Mouse (Mus musculus): Measurements from ENCODE around the gene Aaed1. TPM values are rescaled to one million over a fixed set of nuclear protein-coding genes. Genes with fewer than 3 reads are reported as not detected.
A peak's percentile ranks its signal among the peaks of the same experiment; 100 is the strongest.

The Aaed1 gene
- polyA plus RNA-seq, 1 experiment from 2014 or later = 12.8 TPM

- H3K27me3 ChIP-seq (replicated peaks) = no peaks in the 10 kb centered on the region
- H3K9ac ChIP-seq = no peak overlapping the region
- ATAC-seq (replicated peaks) = no peak
- H3K4me1 ChIP-seq = no peaks in the 10 kb centered on the region
- WGBS = 100% methylated on average over 1 of the region's 1 CpGs
- no peak overlapping the region for H3K4me2 ChIP-seq
- H3K9me3 ChIP-seq = no peaks in the 10 kb centered on the region
- H3K36me3 ChIP-seq (replicated peaks) = no peaks in the 10 kb centered on the region
- no peak overlapping the region for H3K27ac ChIP-seq
- no peak overlapping the region for H3K4me3 ChIP-seq
Measured at GRCm38 (mm10) chr13:64299069-64299468, 13.4 kb downstream of the Aaed1 start.

DNA sequence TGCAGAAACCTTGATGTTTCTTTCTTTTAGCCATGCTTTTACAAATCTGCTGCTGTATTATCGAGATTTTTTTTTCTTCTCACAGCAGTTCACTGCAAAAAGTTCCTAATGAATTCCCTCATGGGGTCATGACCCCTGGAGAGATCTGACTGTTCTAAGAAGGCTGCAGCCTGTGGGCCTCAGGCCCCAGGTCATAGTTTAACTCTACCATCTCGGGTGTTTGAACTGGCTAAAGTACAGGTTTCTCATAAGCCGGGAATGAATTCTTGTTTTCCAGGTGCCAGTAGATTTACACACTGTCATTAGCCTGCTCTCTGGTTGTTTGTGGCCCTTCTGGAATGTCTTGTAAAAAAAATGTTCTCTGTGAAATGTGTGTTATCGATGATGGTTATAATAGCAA lies 25.7 kb downstream of the Aaed1 start:
- no peak overlapping the region for H3K9ac ChIP-seq
- 44% methylated on average over 4 of the region's 4 CpGs for WGBS
- H3K27ac ChIP-seq = no peak overlapping the region
- H3K4me1 ChIP-seq = no peaks in the 10 kb centered on the region
- no peaks in the 10 kb centered on the region for H3K36me3 ChIP-seq (replicated peaks)
- no peak for ATAC-seq (replicated peaks)
- H3K9me3 ChIP-seq = no peaks in the 10 kb centered on the region
- H3K4me2 ChIP-seq = no peak overlapping the region
- H3K27me3 ChIP-seq (replicated peaks) = no peaks in the 10 kb centered on the region
- no peak overlapping the region for H3K4me3 ChIP-seq

DNA sequence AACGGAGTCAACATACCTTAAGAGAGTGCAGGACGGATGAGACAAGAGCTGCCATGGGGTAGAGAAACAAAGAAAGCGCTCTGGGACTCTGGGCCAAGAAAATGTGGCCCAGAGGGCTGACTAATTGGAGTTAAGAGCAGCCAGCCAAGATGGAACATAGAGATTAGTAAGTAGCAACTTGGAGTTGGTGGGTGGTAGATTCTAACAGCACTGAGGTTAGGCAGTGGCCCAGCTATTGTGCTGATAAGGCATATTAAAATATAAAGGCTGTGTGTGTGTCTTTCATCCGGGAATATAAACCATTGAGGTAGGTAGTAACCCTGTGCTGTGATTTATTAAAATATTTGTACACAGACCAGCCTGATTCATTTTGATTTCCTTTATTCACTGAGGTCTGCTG lies 26.2 kb downstream of the Aaed1 start:
- no peak overlapping the region for H3K9ac ChIP-seq
- WGBS = 82% methylated on average over 4 of the region's 4 CpGs
- H3K4me2 ChIP-seq = no peak overlapping the region
- H3K4me1 ChIP-seq = no peaks in the 10 kb centered on the region
- H3K36me3 ChIP-seq (replicated peaks) = no peaks in the 10 kb centered on the region
- no peak for ATAC-seq (replicated peaks)
- H3K27me3 ChIP-seq (replicated peaks) = no peaks in the 10 kb centered on the region
- H3K27ac ChIP-seq = no peak overlapping the region
- no peaks in the 10 kb centered on the region for H3K9me3 ChIP-seq
- no peak overlapping the region for H3K4me3 ChIP-seq

DNA sequence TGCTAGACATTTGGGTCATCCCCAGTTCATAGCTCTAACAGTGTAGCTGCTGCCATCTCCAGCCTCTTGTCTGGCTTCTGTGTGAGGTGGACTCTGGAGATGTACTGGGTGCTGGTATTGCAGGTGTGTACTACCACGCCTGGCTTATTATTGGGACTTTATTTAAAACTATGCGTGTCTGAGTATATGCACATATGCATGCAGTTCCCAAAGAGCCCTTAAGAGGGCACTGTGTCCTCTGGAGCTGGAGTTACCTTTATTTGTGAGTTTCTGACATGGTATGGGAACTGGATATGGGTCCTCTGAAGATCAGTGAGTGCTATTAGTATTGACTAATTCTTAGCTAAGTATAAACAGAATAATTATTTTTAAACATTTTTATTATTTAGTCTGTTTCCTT lies 27.8 kb downstream of the Aaed1 start:
- Histone ChIP-seq H3K4me2 (no peak overlapping the region), H3K27me3 (replicated peaks) (no peaks in the 10 kb centered on the region), H3K9ac (no peak overlapping the region), H3K4me1 (no peaks in the 10 kb centered on the region), H3K4me3 (no peak overlapping the region), H3K36me3 (replicated peaks) (no peaks in the 10 kb centered on the region), H3K9me3 (no peaks in the 10 kb centered on the region), H3K27ac (no peak overlapping the region)
- ATAC-seq (replicated peaks) = no peak
- WGBS = 95% methylated on average over 2 of the region's 2 CpGs

- Histone ChIP-seq H3K4me3 (no peak overlapping the region), H3K27me3 (replicated peaks) (peaks cover 11% of the 10 kb centered on the region), H3K27ac (no peak overlapping the region), H3K9me3 (no peaks in the 10 kb centered on the region), H3K9ac (no peak overlapping the region), H3K4me1 (no peaks in the 10 kb centered on the region), H3K4me2 (no peak overlapping the region), H3K36me3 (replicated peaks) (no peaks in the 10 kb centered on the region)
- no peak for ATAC-seq (replicated peaks)
- 88% methylated on average over 5 of the region's 5 CpGs for WGBS
Measured at GRCm38 (mm10) chr13:64280940-64281339, 31.6 kb downstream of the Aaed1 start.

- Histone ChIP-seq H3K4me2 (peak overlapping the region; percentile 99), H3K9me3 (no peaks in the 10 kb centered on the region), H3K4me1 (peaks cover 19% of the 10 kb centered on the region), H3K4me3 (peak overlapping the region; percentile 79), H3K27ac (no peak overlapping the region), H3K36me3 (replicated peaks) (no peaks in the 10 kb centered on the region), H3K9ac (no peak overlapping the region), H3K27me3 (replicated peaks) (peaks cover 28% of the 10 kb centered on the region)
- 17% methylated on average over 9 of the region's 9 CpGs for WGBS
- ATAC-seq (replicated peaks) = no peak
Measured at GRCm38 (mm10) chr13:64275754-64276127, 36.8 kb downstream of the Aaed1 start.

- peak within 1 kb of the TSS; percentile 99 for H3K4me2 ChIP-seq
- H3K27me3 ChIP-seq (replicated peaks) = peaks cover 28% of the 10 kb centered on the region
- ATAC-seq (replicated peaks) = peak; percentile 98
- no peak within 1 kb of the TSS for H3K27ac ChIP-seq
- H3K4me3 ChIP-seq = peak within 1 kb of the TSS; percentile 79
- H3K36me3 ChIP-seq (replicated peaks) = no peaks in the 10 kb centered on the region
- peaks cover 19% of the 10 kb centered on the region for H3K4me1 ChIP-seq
- H3K9me3 ChIP-seq = no peaks in the 10 kb centered on the region
- peak within 1 kb of the TSS; percentile 48 for H3K9ac ChIP-seq
- WGBS = under 1% methylated on average over 55 of the region's 57 CpGs
Measured at GRCm38 (mm10) chr13:64274879-64275753, 37.4 kb downstream of the Aaed1 start, which contains the start of gene Cdc14b. TSS of gene Cdc14b (minus strand) at chr13:64275290.

GRCm38 (mm10) chr13:64273891-64274844 lies 38.3 kb downstream of the Aaed1 start:
- ATAC-seq (replicated peaks) = peak; percentile 84
- Histone ChIP-seq H3K36me3 (replicated peaks) (no peaks in the 10 kb centered on the region), H3K9ac (peak overlapping the region; percentile 48), H3K27ac (no peak overlapping the region), H3K4me3 (peak overlapping the region; percentile 79), H3K27me3 (replicated peaks) (peaks cover 28% of the 10 kb centered on the region), H3K4me1 (peaks cover 19% of the 10 kb centered on the region), H3K4me2 (peak overlapping the region; percentile 99), H3K9me3 (no peaks in the 10 kb centered on the region)
- WGBS = under 1% methylated on average over 93 of the region's 95 CpGs

DNA sequence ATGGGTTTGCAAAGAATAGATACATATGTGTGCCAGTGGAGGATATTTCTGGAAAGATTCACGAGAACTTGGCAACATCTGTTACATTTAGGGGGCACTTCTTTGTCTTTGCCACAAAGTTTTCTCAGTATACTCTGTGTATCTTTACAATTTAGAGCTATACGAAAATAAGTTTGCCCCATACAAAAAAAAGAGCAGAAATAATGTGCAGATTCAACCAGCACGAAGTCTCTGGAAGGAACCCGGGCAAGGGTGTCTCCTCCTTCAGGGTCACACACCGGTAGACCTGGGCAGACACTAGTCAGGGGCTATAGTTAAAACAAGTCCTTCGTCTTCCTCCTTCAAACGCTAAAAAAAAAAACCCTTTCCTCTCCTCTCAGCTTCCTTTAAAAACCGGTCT lies 39.2 kb downstream of the Aaed1 start:
- no peak for ATAC-seq (replicated peaks)
- H3K9ac ChIP-seq = no peak overlapping the region; the same call in 1 of the 2 replicates

DNA sequence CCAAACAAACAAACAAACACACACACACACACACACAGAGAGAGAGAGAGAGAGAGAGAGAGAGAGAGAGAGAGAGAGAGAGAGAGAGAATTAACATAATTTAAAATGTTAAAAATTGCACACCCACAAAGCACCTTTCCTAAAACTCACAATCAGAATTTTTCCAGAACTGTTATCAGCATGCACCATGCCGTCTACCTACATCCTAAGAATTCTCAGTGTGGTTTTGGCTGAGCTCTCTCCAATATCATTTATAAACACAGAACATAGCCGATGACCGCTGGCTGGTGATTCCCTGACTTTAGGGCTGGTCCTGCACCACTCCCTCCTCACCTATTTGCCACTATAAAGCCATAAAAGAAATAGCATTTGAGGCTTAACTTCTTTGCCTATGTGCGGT lies 44.1 kb downstream of the Aaed1 start:
- H3K4me1 ChIP-seq = peaks cover under 1% of the 10 kb centered on the region; the same call in 1 of the 2 replicates
- no peak overlapping the region for H3K27ac ChIP-seq
- H3K36me3 ChIP-seq (replicated peaks) = no peaks in the 10 kb centered on the region
- ATAC-seq (replicated peaks) = no peak
- H3K9me3 ChIP-seq = no peaks in the 10 kb centered on the region
- H3K4me2 ChIP-seq = no peak overlapping the region
- H3K9ac ChIP-seq = no peak overlapping the region
- H3K4me3 ChIP-seq = no peak overlapping the region
- 78% methylated on average over 4 of the region's 4 CpGs for WGBS
- peaks cover 7% of the 10 kb centered on the region; the same call in 1 of the 2 replicates for H3K27me3 ChIP-seq (replicated peaks)

More for the DNA sequence above, 39.2 kb downstream of the Aaed1 start:
- peak overlapping the region; percentile 79; the same call in 1 of the 2 replicates for H3K4me3 ChIP-seq
- H3K36me3 ChIP-seq (replicated peaks) = no peaks in the 10 kb centered on the region
- H3K4me2 ChIP-seq = peak overlapping the region; percentile 99
- peaks cover 28% of the 10 kb centered on the region for H3K27me3 ChIP-seq (replicated peaks)
- WGBS = 50% methylated on average over 8 of the region's 8 CpGs
- H3K9me3 ChIP-seq = no peaks in the 10 kb centered on the region
- peaks cover 19% of the 10 kb centered on the region for H3K4me1 ChIP-seq
- H3K27ac ChIP-seq = no peak overlapping the region

- WGBS = 17% methylated on average over 9 of the region's 9 CpGs
- peak; percentile 60; the same call in 1 of the 2 replicates for ATAC-seq (replicated peaks)
Measured at GRCm38 (mm10) chr13:64267151-64267550, 45.4 kb downstream of the Aaed1 start.

DNA sequence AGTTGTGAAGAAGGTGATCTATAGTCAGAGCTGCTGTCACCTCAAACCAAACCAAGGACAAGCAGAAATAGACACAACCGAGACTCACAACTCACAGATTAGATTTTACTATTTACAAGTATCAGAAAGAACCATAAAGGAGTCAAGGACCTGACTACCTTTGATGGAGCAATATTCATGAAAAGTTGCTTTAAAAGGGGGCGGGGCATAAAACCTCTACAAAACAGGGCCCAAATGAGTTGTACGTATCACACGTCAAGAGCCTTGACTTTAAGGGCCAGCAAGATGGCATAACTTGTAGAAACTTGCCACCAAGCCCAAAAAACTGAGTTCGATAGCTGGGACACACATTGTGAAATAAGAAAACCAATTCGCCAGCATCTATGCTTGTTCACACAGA lies 47.9 kb downstream of the Aaed1 start:
- 97% methylated on average over 6 of the region's 6 CpGs for WGBS
- H3K36me3 ChIP-seq (replicated peaks) = no peaks in the 10 kb centered on the region
- H3K9me3 ChIP-seq = no peaks in the 10 kb centered on the region
- no peaks in the 10 kb centered on the region for H3K4me1 ChIP-seq
- H3K27ac ChIP-seq = no peak overlapping the region
- no peak overlapping the region for H3K4me3 ChIP-seq
- no peak for ATAC-seq (replicated peaks)
- H3K4me2 ChIP-seq = no peak overlapping the region
- H3K27me3 ChIP-seq (replicated peaks) = no peaks in the 10 kb centered on the region
- no peak overlapping the region for H3K9ac ChIP-seq

More at GRCm38 (mm10) chr13:64267151-64267550, 45.4 kb downstream of the Aaed1 start:
- Histone ChIP-seq H3K27me3 (replicated peaks) (0 out of 2 replicates have a peak, but pooled peaks cover 4% of the 10 kb centered on the region), H3K27ac (no peak overlapping the region), H3K4me1 (no peaks in the 10 kb centered on the region), H3K4me3 (no peak overlapping the region), H3K9ac (no peak overlapping the region), H3K36me3 (replicated peaks) (no peaks in the 10 kb centered on the region), H3K9me3 (no peaks in the 10 kb centered on the region), H3K4me2 (no peak overlapping the region)
